Mouse (Mus musculus) liver, embryonic 12.5 days (tissue): Measurements from ENCODE around the gene Gm13279. TPM values are rescaled to one million over a fixed set of nuclear protein-coding genes. Genes with fewer than 3 reads are reported as not detected.
"Not testable (repeated sequence)": the region's sequence is repeated elsewhere in the genome, so short reads cannot be mapped to it uniquely, and the experiment has no call there.

ENCODE experiments used
- ATAC-seq: fragments of 200-750 bp; cut with Nextera tagmentation; 2 replicates; pipeline ENCODE4 v1.8.0; 2017; ENCODE audit warnings: moderate number of reproducible peaks, mild to moderate bottlenecking, moderate library complexity
- H3K27ac ChIP-seq: fragments of 300-500 bp; sonication (generic); 2 replicates; pipeline ENCODE4 v1.5.1; 2016; ENCODE audit warnings: mild to moderate bottlenecking
- H3K27me3 ChIP-seq: fragments of 300-500 bp; sonication (generic); replicated peaks from 2 replicates; pipeline ENCODE4 v1.6.1; 2016; ENCODE audit warnings: mild to moderate bottlenecking, moderate library complexity
- H3K36me3 ChIP-seq: fragments of 300-500 bp; sonication (generic); 2 replicates; pipeline ENCODE4 v1.6.1; 2016; ENCODE audit warnings: mild to moderate bottlenecking, moderate library complexity
- H3K4me1 ChIP-seq: fragments of 300-500 bp; sonication (generic); 2 replicates; pipeline ENCODE4 v1.6.1; 2016
- H3K4me2 ChIP-seq: fragments of 300-500 bp; sonication (generic); 2 replicates; pipeline ENCODE4 v1.6.1; 2016; ENCODE audit warnings: mild to moderate bottlenecking, moderate library complexity
- H3K4me3 ChIP-seq: fragments of 300-500 bp; sonication (generic); 2 replicates; pipeline ENCODE4 v1.5.1; 2016; ENCODE audit warnings: mild to moderate bottlenecking, moderate library complexity
- H3K9ac ChIP-seq: fragments of 300-500 bp; sonication (generic); 2 replicates; pipeline ENCODE4 v1.6.1; 2016; ENCODE audit warnings: mild to moderate bottlenecking, moderate library complexity
- H3K9me3 ChIP-seq: fragments of 300-500 bp; sonication (generic); replicated peaks from 2 replicates; pipeline ENCODE4 v1.6.1; 2016; ENCODE audit warnings: mild to moderate bottlenecking, moderate library complexity
- WGBS: fragments of 180-500 bp; shearing (Covaris S2); methylation state at CpG from one replicate; pipeline ENCODE4 v1.1.7; 2016; ENCODE audit not compliant: insufficient replicate concordance; 5-methylcytosine and 5-hydroxymethylcytosine counted together
- polyA plus RNA-seq: library from polyadenylated mRNA; unstranded; fragments of >200 nt; fragmentation: Nextera tagmentation; extraction: Ambion mirVana; gene quantifications from 2 replicates; pipeline ENCODE4 v1.2.1, GENCODE M21; 2016

Gene Gm13279
- polyA plus RNA-seq, 1 experiment from 2014 or later: not detected

DNA sequence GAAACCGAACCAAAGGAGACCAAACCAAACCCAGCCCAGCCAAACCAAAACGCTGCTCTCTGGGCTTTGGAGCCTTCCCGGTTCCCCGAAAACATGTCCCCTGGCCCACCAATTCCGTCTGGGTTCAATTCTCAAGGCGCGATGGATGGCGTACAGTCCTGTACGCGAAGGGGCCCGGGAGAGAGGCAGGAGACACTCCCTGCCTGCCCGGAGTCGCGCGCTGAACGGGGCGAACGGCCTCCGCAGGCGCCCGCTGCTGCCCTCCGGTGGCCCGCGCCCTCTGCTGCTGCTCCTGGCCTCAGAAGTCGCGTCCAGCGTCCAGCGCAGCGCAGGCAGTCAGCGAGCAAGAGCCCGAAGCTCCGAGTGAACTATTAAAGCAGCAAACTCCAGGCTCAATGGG, 23.7 kb upstream of the Gm13279 start, which contains the start of gene Gm13290:
Gene Gm13290, plus strand, starts transcription at position 301 of the 400 bp plus-strand sequence.
- 0 out of 2 replicates have a peak within 1 kb of the TSS, but pooled peaks have one; percentile 16 for H3K4me2 ChIP-seq
- not testable (repeated sequence) for H3K27me3 ChIP-seq, H3K4me1 ChIP-seq, H3K36me3 ChIP-seq, H3K27ac ChIP-seq, H3K9ac ChIP-seq, H3K4me3 ChIP-seq, H3K9me3 ChIP-seq, ATAC-seq
- no CpG with 5 or more reads among the region's 32 CpGs for WGBS

DNA sequence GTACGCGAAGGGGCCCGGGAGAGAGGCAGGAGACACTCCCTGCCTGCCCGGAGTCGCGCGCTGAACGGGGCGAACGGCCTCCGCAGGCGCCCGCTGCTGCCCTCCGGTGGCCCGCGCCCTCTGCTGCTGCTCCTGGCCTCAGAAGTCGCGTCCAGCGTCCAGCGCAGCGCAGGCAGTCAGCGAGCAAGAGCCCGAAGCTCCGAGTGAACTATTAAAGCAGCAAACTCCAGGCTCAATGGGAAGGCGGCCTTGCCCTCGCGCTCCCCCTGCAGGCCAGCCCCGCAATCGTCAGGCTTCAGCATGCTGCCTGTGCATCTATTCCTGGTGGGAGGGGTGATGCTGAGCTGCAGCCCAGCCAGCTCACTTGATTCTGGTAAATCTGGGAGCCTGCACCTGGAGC, 20.6 kb upstream of the Gm13279 start, which contains the start of gene Gm13289:
Gene Gm13289, plus strand, starts transcription at position 301 of the 400 bp plus-strand sequence.
- H3K4me1 ChIP-seq, H3K36me3 ChIP-seq, H3K27me3 ChIP-seq, H3K9me3 ChIP-seq, ATAC-seq, H3K4me2 ChIP-seq, H3K9ac ChIP-seq, H3K4me3 ChIP-seq, H3K27ac ChIP-seq: not testable (repeated sequence)
- WGBS: no CpG with 5 or more reads among the region's 29 CpGs

DNA sequence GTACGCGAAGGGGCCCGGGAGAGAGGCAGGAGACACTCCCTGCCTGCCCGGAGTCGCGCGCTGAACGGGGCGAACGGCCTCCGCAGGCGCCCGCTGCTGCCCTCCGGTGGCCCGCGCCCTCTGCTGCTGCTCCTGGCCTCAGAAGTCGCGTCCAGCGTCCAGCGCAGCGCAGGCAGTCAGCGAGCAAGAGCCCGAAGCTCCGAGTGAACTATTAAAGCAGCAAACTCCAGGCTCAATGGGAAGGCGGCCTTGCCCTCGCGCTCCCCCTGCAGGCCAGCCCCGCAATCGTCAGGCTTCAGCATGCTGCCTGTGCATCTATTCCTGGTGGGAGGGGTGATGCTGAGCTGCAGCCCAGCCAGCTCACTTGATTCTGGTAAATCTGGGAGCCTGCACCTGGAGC, 17.6 kb upstream of the Gm13279 start, which contains the start of gene Gm13272:
Gene Gm13272, plus strand, starts transcription at position 301 of the 400 bp plus-strand sequence.
- not testable (repeated sequence) for H3K27me3 ChIP-seq, H3K4me1 ChIP-seq, H3K9ac ChIP-seq, H3K4me2 ChIP-seq, H3K27ac ChIP-seq, ATAC-seq, H3K9me3 ChIP-seq, H3K36me3 ChIP-seq, H3K4me3 ChIP-seq
- WGBS: no CpG with 5 or more reads among the region's 29 CpGs

DNA sequence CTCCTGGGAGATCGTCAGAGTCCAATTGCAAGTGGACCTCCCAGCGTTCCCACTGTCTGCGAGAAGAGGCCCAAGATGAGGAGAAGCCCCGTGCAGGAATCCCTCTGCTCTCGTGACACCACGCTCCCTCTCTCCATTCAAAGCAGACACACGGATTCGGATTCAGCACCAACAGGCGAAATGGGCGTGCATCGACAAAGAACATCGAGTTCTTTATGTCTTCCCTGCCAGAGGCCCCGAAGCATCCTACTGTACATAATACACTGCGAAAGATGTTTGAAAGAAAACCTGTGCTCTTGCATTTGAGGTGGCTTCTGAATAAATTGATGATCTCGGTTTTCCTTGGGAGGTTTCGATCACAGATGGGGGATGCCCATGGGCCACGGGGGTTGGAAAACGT, 16.9 kb upstream of the Gm13279 start:
- WGBS: 43% methylated on average over 16 of the region's 18 CpGs
- H3K4me2 ChIP-seq, H3K27me3 ChIP-seq, H3K4me1 ChIP-seq, H3K27ac ChIP-seq, H3K36me3 ChIP-seq, ATAC-seq, H3K9me3 ChIP-seq, H3K9ac ChIP-seq, H3K4me3 ChIP-seq: not testable (repeated sequence)

DNA sequence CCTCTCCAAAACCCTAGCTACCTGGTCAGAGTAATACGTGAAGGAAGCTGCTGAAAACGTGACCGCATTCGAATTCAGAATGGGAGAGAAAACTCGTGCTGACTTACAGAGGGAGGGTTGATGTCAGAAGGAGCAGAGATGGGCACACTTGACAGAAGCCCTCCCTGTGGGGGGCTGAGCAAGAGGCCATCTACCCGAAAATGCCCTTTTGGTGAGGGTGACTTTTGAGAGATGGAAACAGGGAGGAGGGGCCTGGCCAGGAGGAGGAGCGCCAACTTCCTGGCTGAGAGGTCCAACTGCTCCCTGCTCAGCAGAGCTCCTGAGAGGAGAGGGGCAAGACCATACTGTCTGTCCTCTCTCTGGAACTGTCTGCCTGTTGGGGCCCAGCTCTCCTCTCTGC, 15.4 kb upstream of the Gm13279 start, which contains the start of gene Ifnz:
Gene Ifnz, plus strand, starts transcription at position 301 of the 400 bp plus-strand sequence.
- not testable (repeated sequence) for H3K36me3 ChIP-seq, H3K4me1 ChIP-seq, H3K9me3 ChIP-seq, ATAC-seq, H3K27ac ChIP-seq, H3K27me3 ChIP-seq, H3K9ac ChIP-seq
- H3K4me2 ChIP-seq: peak within 1 kb of the TSS; percentile 54
- 8% methylated on average over 5 of the region's 7 CpGs for WGBS
- H3K4me3 ChIP-seq: peak within 1 kb of the TSS; percentile 22; the same call in 1 of the 2 replicates

DNA sequence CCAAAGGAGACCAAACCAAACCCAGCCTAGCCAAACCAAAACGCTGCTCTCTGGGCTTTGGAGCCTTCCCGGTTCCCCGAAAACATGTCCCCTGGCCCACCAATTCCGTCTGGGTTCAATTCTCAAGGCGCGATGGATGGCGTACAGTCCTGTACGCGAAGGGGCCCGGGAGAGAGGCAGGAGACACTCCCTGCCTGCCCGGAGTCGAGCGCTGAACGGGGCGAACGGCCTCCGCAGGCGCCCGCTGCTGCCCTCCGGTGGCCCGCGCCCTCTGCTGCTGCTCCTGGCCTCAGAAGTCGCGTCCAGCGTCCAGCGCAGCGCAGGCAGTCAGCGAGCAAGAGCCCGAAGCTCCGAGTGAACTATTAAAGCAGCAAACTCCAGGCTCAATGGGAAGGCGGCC, 14.9 kb upstream of the Gm13279 start:
- not testable (repeated sequence) for H3K27me3 ChIP-seq, ATAC-seq, H3K9me3 ChIP-seq, H3K4me1 ChIP-seq, H3K27ac ChIP-seq, H3K9ac ChIP-seq, H3K36me3 ChIP-seq
- Histone ChIP-seq H3K4me2 (peak overlapping the region; percentile 54), H3K4me3 (peak overlapping the region; percentile 22; the same call in 1 of the 2 replicates)
- 0% methylated on average over 15 of the region's 31 CpGs for WGBS

DNA sequence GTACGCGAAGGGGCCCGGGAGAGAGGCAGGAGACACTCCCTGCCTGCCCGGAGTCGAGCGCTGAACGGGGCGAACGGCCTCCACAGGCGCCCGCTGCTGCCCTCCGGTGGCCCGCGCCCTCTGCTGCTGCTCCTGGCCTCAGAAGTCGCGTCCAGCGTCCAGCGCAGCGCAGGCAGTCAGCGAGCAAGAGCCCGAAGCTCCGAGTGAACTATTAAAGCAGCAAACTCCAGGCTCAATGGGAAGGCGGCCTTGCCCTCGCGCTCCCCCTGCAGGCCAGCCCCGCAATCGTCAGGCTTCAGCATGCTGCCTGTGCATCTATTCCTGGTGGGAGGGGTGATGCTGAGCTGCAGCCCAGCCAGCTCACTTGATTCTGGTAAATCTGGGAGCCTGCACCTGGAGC, 11.8 kb upstream of the Gm13279 start, which contains the start of gene Gm13276:
Gene Gm13276, plus strand, starts transcription at position 301 of the 400 bp plus-strand sequence.
- not testable (repeated sequence) for ATAC-seq, H3K9ac ChIP-seq, H3K36me3 ChIP-seq, H3K27ac ChIP-seq, H3K9me3 ChIP-seq, H3K27me3 ChIP-seq, H3K4me1 ChIP-seq, H3K4me2 ChIP-seq, H3K4me3 ChIP-seq
- no CpG with 5 or more reads among the region's 27 CpGs for WGBS

DNA sequence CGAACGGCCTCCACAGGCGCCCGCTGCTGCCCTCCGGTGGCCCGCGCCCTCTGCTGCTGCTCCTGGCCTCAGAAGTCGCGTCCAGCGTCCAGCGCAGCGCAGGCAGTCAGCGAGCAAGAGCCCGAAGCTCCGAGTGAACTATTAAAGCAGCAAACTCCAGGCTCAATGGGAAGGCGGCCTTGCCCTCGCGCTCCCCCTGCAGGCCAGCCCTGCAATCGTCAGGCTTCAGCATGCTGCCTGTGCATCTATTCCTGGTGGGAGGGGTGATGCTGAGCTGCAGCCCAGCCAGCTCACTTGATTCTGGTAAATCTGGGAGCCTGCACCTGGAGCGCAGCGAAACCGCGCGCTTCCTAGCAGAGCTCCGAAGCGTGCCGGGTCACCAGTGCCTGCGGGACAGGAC, 8.8 kb upstream of the Gm13279 start, which contains the start of gene Gm13277:
Gene Gm13277, plus strand, starts transcription at position 231 of the 400 bp plus-strand sequence.
- H3K9ac ChIP-seq, H3K4me1 ChIP-seq, H3K4me2 ChIP-seq, H3K4me3 ChIP-seq, H3K27me3 ChIP-seq, H3K36me3 ChIP-seq, H3K27ac ChIP-seq, ATAC-seq, H3K9me3 ChIP-seq: not testable (repeated sequence)
- WGBS: 0% methylated on average over 4 of the region's 28 CpGs

DNA sequence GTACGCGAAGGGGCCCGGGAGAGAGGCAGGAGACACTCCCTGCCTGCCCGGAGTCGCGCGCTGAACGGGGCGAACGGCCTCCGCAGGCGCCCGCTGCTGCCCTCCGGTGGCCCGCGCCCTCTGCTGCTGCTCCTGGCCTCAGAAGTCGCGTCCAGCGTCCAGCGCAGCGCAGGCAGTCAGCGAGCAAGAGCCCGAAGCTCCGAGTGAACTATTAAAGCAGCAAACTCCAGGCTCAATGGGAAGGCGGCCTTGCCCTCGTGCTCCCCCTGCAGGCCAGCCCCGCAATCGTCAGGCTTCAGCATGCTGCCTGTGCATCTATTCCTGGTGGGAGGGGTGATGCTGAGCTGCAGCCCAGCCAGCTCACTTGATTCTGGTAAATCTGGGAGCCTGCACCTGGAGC, 5.9 kb upstream of the Gm13279 start, which contains the start of gene Gm13278:
Gene Gm13278, plus strand, starts transcription at position 301 of the 400 bp plus-strand sequence.
- not testable (repeated sequence) for H3K4me1 ChIP-seq, ATAC-seq, H3K4me2 ChIP-seq, H3K36me3 ChIP-seq, H3K9ac ChIP-seq, H3K27ac ChIP-seq, H3K27me3 ChIP-seq, H3K9me3 ChIP-seq, H3K4me3 ChIP-seq
- no CpG with 5 or more reads among the region's 28 CpGs for WGBS

DNA sequence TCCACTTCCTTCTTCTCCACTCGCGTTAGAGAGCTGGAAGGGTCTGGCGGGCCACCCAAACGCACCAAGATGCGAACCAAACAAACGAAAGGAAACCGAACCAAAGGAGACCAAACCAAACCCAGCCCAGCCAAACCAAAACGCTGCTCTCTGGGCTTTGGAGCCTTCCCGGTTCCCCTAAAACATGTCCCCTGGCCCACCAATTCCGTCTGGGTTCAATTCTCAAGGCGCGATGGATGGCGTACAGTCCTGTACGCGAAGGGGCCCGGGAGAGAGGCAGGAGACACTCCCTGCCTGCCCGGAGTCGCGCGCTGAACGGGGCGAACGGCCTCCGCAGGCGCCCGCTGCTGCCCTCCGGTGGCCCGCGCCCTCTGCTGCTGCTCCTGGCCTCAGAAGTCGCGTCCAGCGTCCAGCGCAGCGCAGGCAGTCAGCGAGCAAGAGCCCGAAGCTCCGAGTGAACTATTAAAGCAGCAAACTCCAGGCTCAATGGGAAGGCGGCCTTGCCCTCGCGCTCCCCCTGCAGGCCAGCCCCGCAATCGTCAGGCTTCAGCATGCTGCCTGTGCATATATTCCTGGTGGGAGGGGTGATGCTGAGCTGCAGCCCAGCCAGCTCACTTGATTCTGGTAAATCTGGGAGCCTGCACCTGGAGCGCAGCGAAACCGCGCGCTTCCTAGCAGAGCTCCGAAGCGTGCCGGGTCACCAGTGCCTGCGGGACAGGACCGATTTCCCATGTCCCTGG, 3.1 kb upstream of the Gm13279 start, which contains the start of gene Gm13275:
Gene Gm13275, plus strand, starts transcription at position 552 of the 740 bp plus-strand sequence.
- not testable (repeated sequence) for ATAC-seq, H3K4me2 ChIP-seq, H3K27ac ChIP-seq, H3K36me3 ChIP-seq, H3K4me3 ChIP-seq, H3K27me3 ChIP-seq, H3K9me3 ChIP-seq, H3K4me1 ChIP-seq, H3K9ac ChIP-seq
- 0% methylated on average over 21 of the region's 52 CpGs for WGBS

DNA sequence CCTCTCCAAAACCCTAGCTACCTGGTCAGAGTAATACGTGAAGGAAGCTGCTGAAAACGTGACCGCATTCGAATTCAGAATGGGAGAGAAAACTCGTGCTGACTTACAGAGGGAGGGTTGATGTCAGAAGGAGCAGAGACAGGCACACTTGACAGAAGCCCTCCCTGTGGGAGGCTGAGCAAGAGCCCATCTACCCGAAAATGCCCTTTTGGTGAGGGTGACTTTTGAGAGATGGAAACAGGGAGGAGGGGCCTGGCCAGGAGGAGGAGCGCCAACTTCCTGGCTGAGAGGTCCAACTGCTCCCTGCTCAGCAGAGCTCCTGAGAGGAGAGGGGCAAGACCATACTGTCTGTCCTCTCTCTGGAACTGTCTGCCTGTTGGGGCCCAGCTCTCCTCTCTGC, 2.2 kb downstream of the Gm13279 start, which contains the start of gene Gm13285:
Gene Gm13285, plus strand, starts transcription at position 301 of the 400 bp plus-strand sequence.
- H3K4me3 ChIP-seq, H3K36me3 ChIP-seq, H3K27ac ChIP-seq, H3K4me2 ChIP-seq, H3K27me3 ChIP-seq, H3K9ac ChIP-seq, H3K4me1 ChIP-seq, ATAC-seq, H3K9me3 ChIP-seq: not testable (repeated sequence)
- WGBS: 8% methylated on average over 5 of the region's 7 CpGs

DNA sequence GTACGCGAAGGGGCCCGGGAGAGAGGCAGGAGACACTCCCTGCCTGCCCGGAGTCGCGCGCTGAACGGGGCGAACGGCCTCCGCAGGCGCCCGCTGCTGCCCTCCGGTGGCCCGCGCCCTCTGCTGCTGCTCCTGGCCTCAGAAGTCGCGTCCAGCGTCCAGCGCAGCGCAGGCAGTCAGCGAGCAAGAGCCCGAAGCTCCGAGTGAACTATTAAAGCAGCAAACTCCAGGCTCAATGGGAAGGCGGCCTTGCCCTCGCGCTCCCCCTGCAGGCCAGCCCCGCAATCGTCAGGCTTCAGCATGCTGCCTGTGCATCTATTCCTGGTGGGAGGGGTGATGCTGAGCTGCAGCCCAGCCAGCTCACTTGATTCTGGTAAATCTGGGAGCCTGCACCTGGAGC, 5.8 kb downstream of the Gm13279 start, which contains the start of gene Gm13287:
Gene Gm13287, plus strand, starts transcription at position 301 of the 400 bp plus-strand sequence.
- H3K36me3 ChIP-seq, H3K4me3 ChIP-seq, ATAC-seq, H3K4me1 ChIP-seq, H3K27me3 ChIP-seq, H3K9me3 ChIP-seq, H3K27ac ChIP-seq, H3K9ac ChIP-seq: not testable (repeated sequence)
- no CpG with 5 or more reads among the region's 29 CpGs for WGBS
- H3K4me2 ChIP-seq: peak within 1 kb of the TSS; percentile 47
